Mouse (Mus musculus) liver, postnatal 0 days (tissue): ENCODE data around the gene Zbtb18.

Experiments
- CTCF ChIP-seq: sonication (generic); IDR thresholded peaks from 2 replicates; pipeline ENCODE4 v1.5.1; 2016; ENCODE audit warnings: antibody characterized with exemption, low read depth
- EP300 ChIP-seq: IDR thresholded peaks from 2 replicates; pipeline ENCODE4 v1.6.1; 2016; ENCODE audit warnings: antibody characterized with exemption, low read depth, mild to moderate bottlenecking

- TF ChIP-seq EP300 = no peak
- TF ChIP-seq CTCF = no peak
These were observed 22.8 kb upstream of the Zbtb18 start for GRCm38 (mm10) chr1:177419331-177419730.
